Mouse (Mus musculus) midbrain, embryonic 15.5 days (tissue): ENCODE data around the gene Gpr19. TPM values are rescaled to one million over a fixed set of nuclear protein-coding genes. Genes with fewer than 3 reads are reported as not detected.

Experiments
- ATAC-seq: fragments of 200-750 bp; cut with Nextera tagmentation; replicated peaks from 2 replicates; pipeline ENCODE4 v1.8.0; 2017; ENCODE audit warnings: moderate TSS enrichment
- H3K27ac ChIP-seq: fragments of 300-500 bp; sonication (generic); 2 replicates; pipeline ENCODE4 v1.5.1; 2015; ENCODE audit warnings: mild to moderate bottlenecking, inconsistent platforms
- H3K27me3 ChIP-seq: fragments of 300-500 bp; sonication (generic); replicated peaks from 2 replicates; pipeline ENCODE4 v1.6.1; 2015; ENCODE audit warnings: inconsistent platforms
- H3K36me3 ChIP-seq: fragments of 300-500 bp; sonication (generic); replicated peaks from 2 replicates; pipeline ENCODE4 v1.6.1; 2015; ENCODE audit warnings: inconsistent platforms
- H3K4me1 ChIP-seq: fragments of 300-500 bp; sonication (generic); 2 replicates; pipeline ENCODE4 v1.6.1; 2015; ENCODE audit warnings: inconsistent platforms
- H3K4me2 ChIP-seq: fragments of 300-500 bp; sonication (generic); 2 replicates; pipeline ENCODE4 v1.6.1; 2015; ENCODE audit warnings: inconsistent platforms, mild to moderate bottlenecking, moderate library complexity
- H3K4me3 ChIP-seq: fragments of 300-500 bp; sonication (generic); 2 replicates; pipeline ENCODE4 v1.5.1; 2015; ENCODE audit warnings: mild to moderate bottlenecking, inconsistent platforms
- H3K9ac ChIP-seq: fragments of 300-500 bp; sonication (generic); 2 replicates; pipeline ENCODE4 v1.6.1; 2015; ENCODE audit warnings: mild to moderate bottlenecking, inconsistent platforms
- H3K9me3 ChIP-seq: fragments of 300-500 bp; sonication (generic); 2 replicates; pipeline ENCODE4 v1.6.1; 2016; ENCODE audit warnings: inconsistent platforms
- WGBS: fragments of 180-500 bp; shearing (Covaris S2); methylation state at CpG from one replicate; pipeline ENCODE4 v1.1.7; 2015; ENCODE audit warnings: mixed read lengths; 5-methylcytosine and 5-hydroxymethylcytosine counted together
- polyA plus RNA-seq: library from polyadenylated mRNA; unstranded; fragments of >200 nt; fragmentation: Nextera tagmentation; extraction: Ambion mirVana; gene quantifications from 2 replicates; pipeline ENCODE4 v1.2.1, GENCODE M21; 2015

Gpr19 gene
- polyA plus RNA-seq, 1 experiment from 2014 or later = 44.0 TPM

DNA sequence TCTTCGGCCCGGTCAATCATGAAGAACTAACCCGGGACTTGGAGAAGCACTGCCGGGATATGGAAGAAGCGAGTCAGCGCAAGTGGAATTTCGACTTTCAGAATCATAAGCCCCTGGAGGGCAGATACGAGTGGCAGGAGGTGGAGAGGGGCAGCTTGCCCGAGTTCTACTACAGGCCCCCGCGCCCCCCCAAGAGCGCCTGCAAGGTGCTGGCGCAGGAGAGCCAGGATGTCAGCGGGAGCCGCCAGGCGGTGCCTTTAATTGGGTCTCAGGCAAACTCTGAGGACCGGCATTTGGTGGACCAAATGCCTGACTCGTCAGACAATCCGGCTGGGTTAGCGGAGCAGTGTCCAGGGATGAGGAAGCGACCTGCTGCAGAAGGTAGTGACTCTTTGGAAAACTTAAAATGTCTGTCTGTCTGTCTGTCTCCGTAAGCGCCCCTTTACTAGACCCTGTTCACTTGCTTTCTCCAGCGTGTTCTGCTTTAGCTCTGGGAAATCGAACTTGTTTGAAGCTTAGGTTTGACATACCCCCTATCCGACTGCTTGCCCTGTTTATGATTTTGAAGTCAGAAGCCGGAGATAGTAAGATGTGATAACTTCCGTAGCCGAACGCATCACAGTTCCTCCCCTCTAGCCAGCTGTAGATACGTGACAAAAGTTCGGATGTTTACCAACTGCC, 22.8 kb upstream of the Gpr19 start:
- Histone ChIP-seq H3K9me3 (no peaks in the 10 kb centered on the region), H3K27ac (peak overlapping the region; percentile 97), H3K36me3 (no peaks in the 10 kb centered on the region), H3K9ac (peak overlapping the region; percentile 74), H3K4me2 (peak overlapping the region; percentile 95), H3K4me1 (peaks cover 38% of the 10 kb centered on the region), H3K4me3 (peak overlapping the region; percentile 82), H3K27me3 (peaks cover 5% of the 10 kb centered on the region)
- peak; percentile 1; the same call in 1 of the 2 replicates for ATAC-seq
- under 1% methylated on average over 32 of the region's 32 CpGs for WGBS

DNA sequence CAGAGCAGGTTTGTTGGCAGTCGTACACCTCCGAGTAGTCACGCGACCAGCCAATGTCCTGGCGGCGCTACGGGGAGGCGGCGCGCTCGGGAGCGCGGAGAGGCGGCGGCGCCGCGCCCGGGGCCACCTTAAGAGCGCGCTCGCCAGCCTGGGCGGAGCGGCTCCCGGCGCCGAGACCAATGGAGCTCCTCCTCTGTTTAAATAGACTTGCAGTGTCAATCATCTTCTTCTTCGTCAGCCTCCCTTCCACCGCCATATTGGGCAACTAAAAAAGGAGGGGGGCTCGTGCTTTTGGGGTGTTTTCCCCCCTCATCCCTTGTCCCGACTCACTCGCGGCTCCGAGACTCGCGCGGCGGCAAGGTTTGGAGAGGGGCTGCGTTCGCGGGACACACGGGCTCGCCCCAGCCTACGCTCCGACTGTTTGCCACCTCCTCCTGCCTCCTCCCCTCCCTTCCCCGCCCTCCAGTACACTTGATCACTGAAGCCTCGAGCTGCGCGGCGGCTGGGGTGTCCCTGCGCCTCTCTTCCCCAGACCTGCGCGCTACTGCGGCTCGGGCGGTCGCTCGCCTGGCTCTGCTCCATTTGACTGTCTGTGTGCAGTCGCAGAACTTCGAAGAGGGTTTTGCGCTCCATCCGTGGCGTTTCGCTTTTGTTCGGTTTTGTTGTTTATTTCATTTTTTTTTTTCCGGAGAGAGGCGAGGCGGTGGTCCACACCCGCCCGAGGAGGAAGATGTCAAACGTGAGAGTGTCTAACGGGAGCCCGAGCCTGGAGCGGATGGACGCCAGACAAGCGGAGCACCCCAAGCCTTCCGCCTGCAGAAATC, 22.0 kb upstream of the Gpr19 start, which contains the start of gene Cdkn1b:
Cdkn1b (plus strand) TSS at position 212 of the 824 bp plus-strand sequence.
- WGBS = under 1% methylated on average over 77 of the region's 77 CpGs
- ATAC-seq = peak; percentile 95
- peak within 1 kb of the TSS; percentile 97 for H3K27ac ChIP-seq
- peak within 1 kb of the TSS; percentile 95 for H3K4me2 ChIP-seq
- H3K4me3 ChIP-seq = peak within 1 kb of the TSS; percentile 82
- H3K9me3 ChIP-seq = no peaks in the 10 kb centered on the region
- H3K9ac ChIP-seq = peak within 1 kb of the TSS; percentile 79
- H3K36me3 ChIP-seq = no peaks in the 10 kb centered on the region
- peaks cover 38% of the 10 kb centered on the region for H3K4me1 ChIP-seq
- peaks cover 5% of the 10 kb centered on the region for H3K27me3 ChIP-seq

DNA sequence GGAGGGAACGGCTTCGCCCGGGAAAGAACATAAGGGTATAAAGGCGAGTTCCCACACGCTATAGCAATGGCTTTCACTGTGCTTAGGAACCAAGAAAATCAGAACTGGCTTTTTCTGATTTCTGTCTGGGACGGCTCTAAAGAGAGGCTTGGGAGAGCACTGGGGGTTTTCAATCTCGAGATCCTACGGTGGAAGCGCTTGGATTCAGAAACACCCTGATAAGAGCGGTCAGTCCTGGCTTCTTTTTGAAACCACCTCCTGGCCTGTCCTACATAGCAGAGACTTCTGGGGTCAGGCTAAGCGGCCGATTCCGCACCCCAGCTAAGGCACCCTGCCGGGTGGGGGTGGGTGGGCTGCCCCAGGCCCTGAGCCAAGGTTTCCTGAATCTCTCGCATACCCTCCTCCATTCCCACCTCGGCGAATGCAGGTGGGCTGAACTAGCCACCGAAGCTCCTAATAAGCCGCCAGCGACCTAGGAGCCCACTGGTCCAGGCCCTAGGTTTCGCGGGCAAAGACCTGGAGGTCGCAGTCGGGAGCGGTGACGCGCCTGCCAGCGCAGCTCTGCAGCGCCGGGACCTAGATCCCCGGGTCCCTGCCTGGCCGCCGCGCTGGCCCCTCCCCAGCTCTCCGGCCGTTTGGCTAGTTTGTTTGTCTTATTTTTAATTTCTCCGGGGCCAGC, 21.3 kb upstream of the Gpr19 start:
- 2% methylated on average over 37 of the region's 37 CpGs for WGBS
- Histone ChIP-seq H3K9me3 (no peaks in the 10 kb centered on the region), H3K9ac (peak overlapping the region; percentile 79), H3K4me2 (peak overlapping the region; percentile 95), H3K27ac (peak overlapping the region; percentile 97), H3K27me3 (peaks cover 5% of the 10 kb centered on the region), H3K36me3 (no peaks in the 10 kb centered on the region), H3K4me1 (peaks cover 38% of the 10 kb centered on the region), H3K4me3 (peak overlapping the region; percentile 82)
- peak; percentile 78 for ATAC-seq

DNA sequence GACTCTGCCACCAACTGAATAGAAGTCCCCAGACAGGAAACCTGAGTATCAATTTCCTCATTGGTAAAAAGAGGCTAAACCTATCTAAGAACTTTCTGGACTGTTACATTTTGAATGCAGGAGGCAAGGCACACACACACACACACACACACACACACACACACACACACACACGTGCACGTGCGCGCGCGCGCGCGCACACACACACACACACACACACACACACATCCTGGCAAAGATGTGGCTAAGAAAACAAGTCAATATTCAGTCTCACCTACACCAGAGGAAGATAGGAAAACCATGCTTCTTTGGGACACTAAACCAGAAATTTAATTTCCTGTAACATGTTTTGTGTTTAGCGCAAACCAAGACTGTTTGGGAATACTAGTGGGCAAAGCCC, 20.4 kb upstream of the Gpr19 start:
- H3K9ac ChIP-seq = no peak overlapping the region
- H3K4me1 ChIP-seq = peaks cover 37% of the 10 kb centered on the region
- H3K9me3 ChIP-seq = no peaks in the 10 kb centered on the region
- WGBS = 88% methylated on average over 10 of the region's 10 CpGs
- no peak overlapping the region; the same call in 1 of the 2 replicates for H3K4me2 ChIP-seq
- no peaks in the 10 kb centered on the region for H3K36me3 ChIP-seq
- H3K27me3 ChIP-seq = peaks cover 5% of the 10 kb centered on the region
- ATAC-seq = no peak
- no peak overlapping the region for H3K27ac ChIP-seq
- H3K4me3 ChIP-seq = peak overlapping the region; percentile 82; the same call in 1 of the 2 replicates

DNA sequence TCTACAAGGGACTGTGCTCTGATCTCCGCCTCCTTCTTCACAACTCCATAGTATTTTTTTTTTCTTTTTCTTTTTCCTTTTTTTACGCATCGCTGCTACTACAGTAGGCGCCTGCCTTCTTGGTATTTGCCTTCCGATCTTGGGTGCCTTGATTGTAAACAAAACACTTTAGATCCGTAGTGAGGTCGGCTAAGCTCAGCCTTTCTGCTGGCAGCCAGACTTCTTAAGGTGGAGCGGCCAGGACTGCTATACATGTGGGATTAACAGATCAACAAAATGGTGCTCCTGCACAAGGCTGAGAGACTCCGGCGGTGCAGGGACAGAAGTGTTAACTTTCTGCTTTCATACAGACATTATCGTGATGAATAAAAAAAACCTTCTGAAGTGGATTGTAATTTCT, 18.7 kb upstream of the Gpr19 start:
- WGBS = under 1% methylated on average over 11 of the region's 11 CpGs
- no peaks in the 10 kb centered on the region for H3K9me3 ChIP-seq
- ATAC-seq = no peak
- peak overlapping the region; percentile 40 for H3K4me3 ChIP-seq
- peak overlapping the region; percentile 58 for H3K4me2 ChIP-seq
- no peak overlapping the region for H3K27ac ChIP-seq
- peaks cover 5% of the 10 kb centered on the region for H3K27me3 ChIP-seq
- peaks cover 23% of the 10 kb centered on the region for H3K4me1 ChIP-seq
- no peak overlapping the region for H3K9ac ChIP-seq
- no peaks in the 10 kb centered on the region for H3K36me3 ChIP-seq

DNA sequence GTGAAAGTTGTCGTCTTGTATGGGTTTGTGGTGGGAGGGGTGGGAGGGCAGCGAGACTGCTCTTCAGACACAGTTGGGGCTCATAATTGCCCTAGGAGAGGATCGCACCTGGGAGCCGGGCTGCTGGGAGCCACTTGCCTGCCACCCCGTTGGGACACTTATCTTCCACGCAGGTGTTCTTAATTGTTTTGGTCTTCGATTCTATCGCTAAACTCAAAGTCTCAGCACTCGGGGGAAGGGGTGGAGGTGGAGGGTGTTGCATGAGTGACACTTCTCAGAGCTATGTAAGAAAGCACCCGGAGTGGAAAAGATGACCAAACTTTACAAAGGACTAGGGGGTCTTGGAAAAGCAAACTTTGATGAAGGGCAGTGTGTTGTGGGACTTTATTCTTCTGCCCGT, 18.3 kb upstream of the Gpr19 start:
- Histone ChIP-seq H3K36me3 (no peaks in the 10 kb centered on the region), H3K9ac (no peak overlapping the region), H3K4me1 (peaks cover 18% of the 10 kb centered on the region), H3K27me3 (peaks cover 5% of the 10 kb centered on the region), H3K4me3 (peak overlapping the region; percentile 40), H3K4me2 (peak overlapping the region; percentile 58), H3K9me3 (no peaks in the 10 kb centered on the region), H3K27ac (no peak overlapping the region)
- ATAC-seq = no peak
- WGBS = under 1% methylated on average over 11 of the region's 11 CpGs

DNA sequence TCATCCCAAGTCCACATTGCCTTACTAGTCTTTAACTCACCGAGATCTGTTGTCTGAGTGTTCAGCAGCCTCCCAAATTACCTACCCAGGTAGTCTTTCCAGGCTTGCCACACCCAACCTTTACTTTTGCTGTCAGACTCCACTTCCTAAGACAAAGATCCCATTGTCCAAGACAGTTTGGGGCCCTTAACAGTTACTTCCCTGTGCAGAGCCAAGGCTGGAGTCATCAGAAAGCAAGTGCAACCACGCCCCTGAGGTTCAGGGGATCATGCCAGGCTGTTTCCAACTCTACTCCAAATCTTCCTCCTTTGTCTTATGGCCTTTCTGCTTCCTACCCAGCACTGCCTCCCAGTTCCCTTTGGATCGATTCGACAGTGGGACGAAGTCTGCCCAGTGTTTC, 16.1 kb upstream of the Gpr19 start:
- no peak overlapping the region for H3K4me2 ChIP-seq
- 98% methylated on average over 5 of the region's 5 CpGs for WGBS
- no peak for ATAC-seq

DNA sequence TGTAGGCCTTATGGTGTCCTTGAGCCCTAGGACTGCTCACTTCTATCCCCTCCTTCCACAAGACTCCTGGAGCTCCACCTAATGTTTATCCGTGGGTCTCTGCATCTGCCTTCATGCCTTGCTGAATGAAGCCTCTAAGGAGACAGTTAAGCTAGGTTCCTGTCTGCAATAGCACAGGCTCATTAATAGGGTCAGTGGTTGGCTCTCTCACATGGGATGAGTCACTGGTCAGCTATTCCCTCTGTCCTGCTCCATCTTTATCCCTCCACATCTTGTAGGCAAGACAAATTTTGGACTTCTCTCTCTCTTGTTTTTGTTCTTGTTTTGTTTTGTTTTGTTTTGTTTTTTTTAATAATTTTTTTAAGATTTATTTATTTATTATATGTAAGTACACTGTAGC, 7.4 kb upstream of the Gpr19 start:
- Histone ChIP-seq H3K27ac (no peak overlapping the region), H3K4me1 (no peaks in the 10 kb centered on the region), H3K27me3 (no peaks in the 10 kb centered on the region), H3K9me3 (no peaks in the 10 kb centered on the region), H3K4me2 (no peak overlapping the region), H3K4me3 (no peak overlapping the region), H3K36me3 (no peaks in the 10 kb centered on the region), H3K9ac (no peak overlapping the region)
- 87% methylated on average over 1 of the region's 1 CpGs for WGBS
- ATAC-seq = no peak

More for the DNA sequence above, 16.1 kb upstream of the Gpr19 start:
- no peaks in the 10 kb centered on the region for H3K36me3 ChIP-seq
- no peak overlapping the region for H3K9ac ChIP-seq
- H3K4me3 ChIP-seq = no peak overlapping the region
- no peak overlapping the region for H3K27ac ChIP-seq
- no peaks in the 10 kb centered on the region for H3K9me3 ChIP-seq
- H3K4me1 ChIP-seq = peaks cover 15% of the 10 kb centered on the region
- H3K27me3 ChIP-seq = peaks cover 5% of the 10 kb centered on the region

DNA sequence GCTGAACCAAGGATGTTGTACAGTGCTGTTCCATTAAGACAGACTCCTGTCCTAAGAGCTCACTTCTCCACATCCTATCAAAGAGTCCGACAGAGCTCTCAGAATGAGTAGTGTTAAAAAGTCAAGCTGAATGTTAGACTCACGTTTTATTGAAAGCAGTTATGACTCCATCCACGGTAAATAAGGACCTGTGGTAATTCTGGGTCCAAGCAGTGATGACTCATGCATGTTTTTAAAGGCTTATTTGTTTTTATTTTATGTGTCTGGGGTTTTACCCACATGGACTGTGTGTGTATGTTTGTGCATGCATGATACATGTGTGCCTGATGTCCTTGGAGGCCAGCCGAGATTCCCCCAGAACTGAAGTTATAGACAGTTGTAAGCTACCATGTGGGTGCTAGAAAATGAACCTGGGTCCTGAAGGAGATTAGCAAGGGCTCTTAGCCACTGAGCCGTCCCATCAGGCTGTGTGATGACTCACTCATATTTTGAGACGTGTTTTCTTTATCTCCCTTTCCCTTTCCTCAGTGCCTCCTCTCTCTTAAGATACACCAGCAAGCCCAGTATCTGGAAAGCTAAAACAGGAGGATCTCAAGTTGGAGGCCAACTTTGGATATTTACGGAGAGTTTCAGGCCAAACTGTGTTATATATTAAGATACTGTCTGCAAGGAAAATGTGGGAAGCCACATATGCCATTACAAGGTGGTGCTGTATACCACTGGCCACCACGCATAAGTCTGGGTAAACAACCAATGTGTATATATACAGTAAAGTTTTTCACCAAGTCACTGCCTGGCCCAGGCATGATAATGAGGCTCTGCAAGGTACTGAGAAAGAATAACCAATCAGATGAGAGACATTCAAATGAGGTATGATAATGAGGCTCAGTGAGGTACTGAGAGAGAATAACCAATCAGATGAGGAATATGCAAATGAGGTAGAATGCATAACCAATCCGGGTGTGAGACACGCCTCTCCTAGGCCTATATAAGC, 5.8 kb upstream of the Gpr19 start:
- Histone ChIP-seq H3K4me1 (no peaks in the 10 kb centered on the region; the same call in none of the 2 replicates), H3K27me3 (no peaks in the 10 kb centered on the region), H3K4me2 (no peak overlapping the region), H3K9me3 (no peaks in the 10 kb centered on the region), H3K4me3 (no peak overlapping the region), H3K27ac (no peak overlapping the region), H3K36me3 (no peaks in the 10 kb centered on the region), H3K9ac (no peak overlapping the region)
- no peak for ATAC-seq
- WGBS = 96% methylated on average over 10 of the region's 10 CpGs

DNA sequence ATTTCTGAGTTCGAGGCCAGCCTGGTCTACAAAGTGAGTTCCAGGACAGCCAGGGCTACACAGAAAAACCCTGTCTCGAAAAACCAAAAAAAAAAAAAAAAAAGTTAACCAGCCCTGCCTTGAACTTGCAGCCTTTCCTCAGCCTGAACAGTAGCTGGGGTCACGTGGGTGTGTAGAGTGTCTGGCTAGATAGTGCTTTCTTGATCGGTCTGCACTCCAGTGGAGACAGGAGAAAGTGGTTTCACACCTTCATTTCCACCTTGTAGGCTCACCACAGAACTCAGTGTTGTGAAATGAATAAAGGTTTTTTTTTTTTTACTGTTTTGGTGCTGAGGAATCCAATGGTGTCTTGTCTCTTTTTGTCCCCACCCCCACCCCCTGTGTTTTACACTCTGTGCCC, 5.0 kb upstream of the Gpr19 start:
- Histone ChIP-seq H3K27ac (no peak overlapping the region), H3K4me2 (no peak overlapping the region), H3K9ac (no peak overlapping the region), H3K4me1 (no peaks in the 10 kb centered on the region; the same call in none of the 2 replicates), H3K36me3 (no peaks in the 10 kb centered on the region), H3K27me3 (no peaks in the 10 kb centered on the region), H3K9me3 (no peaks in the 10 kb centered on the region), H3K4me3 (no peak overlapping the region)
- no peak for ATAC-seq
- whole genome bisulfite sequencing = 92% methylated on average over 4 of the region's 4 CpGs

DNA sequence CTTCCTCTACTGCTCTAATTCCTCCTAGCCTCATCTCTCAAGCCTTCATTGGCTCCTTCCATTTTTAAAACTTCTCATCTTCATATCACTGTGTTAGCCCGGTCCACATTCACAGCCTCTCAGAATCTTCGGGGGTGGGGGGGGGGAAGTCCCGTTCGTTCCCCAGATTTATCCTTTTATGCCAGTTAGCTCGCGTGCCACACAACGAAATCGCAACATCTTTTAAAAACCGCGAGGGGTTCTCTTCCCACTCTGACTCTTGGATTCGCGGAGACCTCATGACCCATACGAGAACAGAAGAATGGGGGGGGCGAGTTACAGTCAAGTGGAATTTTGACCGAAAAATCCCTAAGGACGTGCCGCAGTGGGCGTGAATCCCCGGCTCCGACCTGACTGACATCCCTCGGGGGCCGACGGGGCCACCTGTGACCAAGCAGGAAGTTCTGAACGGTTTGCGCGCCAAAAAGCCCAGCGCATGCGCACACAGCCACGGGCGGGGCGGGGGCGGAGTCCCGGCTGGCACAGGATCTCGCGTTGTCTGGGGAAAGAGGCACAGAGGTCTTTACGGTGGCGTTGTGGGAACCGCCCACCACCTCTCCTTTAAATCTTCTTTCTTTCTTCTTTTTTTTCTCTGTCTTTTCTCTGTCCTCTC, 809 bp downstream of the Gpr19 start:
- Histone ChIP-seq H3K4me2 (peak overlapping the region; percentile 85), H3K27ac (peak overlapping the region; percentile 98), H3K27me3 (no peaks in the 10 kb centered on the region), H3K4me1 (peaks cover 8% of the 10 kb centered on the region), H3K36me3 (no peaks in the 10 kb centered on the region), H3K9ac (peak overlapping the region; percentile 64), H3K4me3 (peak overlapping the region; percentile 47), H3K9me3 (no peaks in the 10 kb centered on the region)
- under 1% methylated on average over 38 of the region's 38 CpGs for WGBS
- peak; percentile 93 for ATAC-seq
